Mouse (Mus musculus) lung, postnatal 0 days (tissue): Measurements from ENCODE around the gene Zfp970. TPM values are rescaled to one million over a fixed set of nuclear protein-coding genes. Genes with fewer than 3 reads are reported as not detected.

Source experiments
- polyA plus RNA-seq: library from polyadenylated mRNA; unstranded; fragments of >200 nt; fragmentation: Nextera tagmentation; extraction: Ambion mirVana; gene quantifications from 2 replicates; pipeline ENCODE4 v1.2.1, GENCODE M21; 2015

Gene Zfp970
- polyA plus RNA-seq, 1 experiment from 2014 or later = 10.0 TPM

Other genes with a start within 250 kb of the Zfp970 start
- gene Gm14409, start 197.7 kb upstream of the Zfp970 start, polyA plus RNA-seq = not detected in 2 replicates
- gene Gm14412, start 140.4 kb upstream of the Zfp970 start, polyA plus RNA-seq = 0.07 and 0.14 TPM in 2 replicates
- gene Gm14418, start 66.4 kb upstream of the Zfp970 start, polyA plus RNA-seq = 11.0 and 12.7 TPM in 2 replicates
- gene Gm14403, start 33.5 kb downstream of the Zfp970 start, polyA plus RNA-seq = 7.6 and 8.2 TPM in 2 replicates
- gene Gm14406, start 113.5 kb downstream of the Zfp970 start, polyA plus RNA-seq = not detected in 2 replicates